ENCODE assay signal across 22 mouse cellular contexts in genomic region chr17:7250373-7250772, GRCm38 (mm10).
A peak's percentile ranks its signal among the peaks of the same experiment; 100 is the strongest.
DNase-seq lines count a peak whose midpoint lies in the region; ATAC-seq lines count a peak whose summit lies in the region.
"Had no signal": no experiment of that assay in that cellular context is flagged by ENCODE, and none has a peak within 500 bp of the region (broad histone marks: within the 10 kb centered on the region; RNA-seq: fewer than 3 reads in every experiment).

No protein-coding gene starts in this region.

- no peak overlapping the region for H3K4me2 ChIP-seq in hindbrain, embryonic 14.5 days (replicated peaks)
- H3K4me2 ChIP-seq: embryonic facial prominence, embryonic 12.5 days; forebrain, embryonic 13.5 days; forebrain, embryonic 15.5 days had no signal

- H3K27me3 ChIP-seq in hindbrain, embryonic 14.5 days (ENCODE audit: control insufficient read depth, insufficient read depth, low read length), result no peaks in the 10 kb centered on the region
- no peaks in the 10 kb centered on the region for H3K27me3 ChIP-seq in hindbrain, embryonic 10.5 days (ENCODE audit: insufficient read depth, poor library complexity, severe bottlenecking)
- H3K27me3 ChIP-seq: embryonic facial prominence, embryonic 12.5 days; forebrain, embryonic 13.5 days; forebrain, embryonic 15.5 days; Patski had no signal

- no peak overlapping the region for H3K27ac ChIP-seq in hindbrain, embryonic 14.5 days
- no peak overlapping the region for H3K27ac ChIP-seq in hindbrain, embryonic 10.5 days
- H3K27ac ChIP-seq: embryonic facial prominence, embryonic 10.5 days; embryonic facial prominence, embryonic 12.5 days; forebrain, embryonic 13.5 days; forebrain, embryonic 15.5 days had no signal

- no peaks in the 10 kb centered on the region for H3K9me3 ChIP-seq in hindbrain, embryonic 14.5 days (ENCODE audit: control insufficient read depth, low read length)
- no peaks in the 10 kb centered on the region for H3K9me3 ChIP-seq in hindbrain, embryonic 10.5 days
- H3K9me3 ChIP-seq: embryonic facial prominence, embryonic 10.5 days; embryonic facial prominence, embryonic 12.5 days; forebrain, embryonic 13.5 days; forebrain, embryonic 15.5 days had no signal

- peak; percentile 37 for DNase-seq in heart, adult 11 months
- DNase-seq in heart, adult 9 months (ENCODE audit: low spot score in 2 of 2), result no peak
- DNase-seq in hindbrain, embryonic 14.5 days (ENCODE audit: low spot score), result no peak
- DNase-seq in hindbrain, embryonic 10.5 days (ENCODE audit: low spot score), result no peak
- peak; percentile 7 for DNase-seq in A20 (ENCODE audit: low read depth, low spot score)
- DNase-seq in gastrocnemius, adult 8-10 months (ENCODE audit: low spot score in 2 of 2), result no peak
- DNase-seq: adrenal gland, adult 8-10 months; adrenal gland, postnatal 14 days; adrenal gland, postnatal 36 days; cerebellum, adult 11-12 months; cerebellum, adult 2 months; cerebellum, adult 9-10 months; cerebellum, postnatal 10 days; cerebellum, postnatal 25 days; forebrain, postnatal 0 days had no signal

- 76% methylated on average over 4 of the region's 4 CpGs for WGBS in hindbrain, embryonic 14.5 days
- 78% methylated on average over 4 of the region's 4 CpGs for WGBS in hindbrain, embryonic 10.5 days

- H3K4me1 ChIP-seq in hindbrain, embryonic 14.5 days (replicated peaks; ENCODE audit: control insufficient read depth, insufficient read depth, low read length), result no peaks in the 10 kb centered on the region
- H3K4me1 ChIP-seq in hindbrain, embryonic 10.5 days (replicated peaks), result no peaks in the 10 kb centered on the region
- H3K4me1 ChIP-seq: embryonic facial prominence, embryonic 10.5 days; embryonic facial prominence, embryonic 12.5 days; forebrain, embryonic 13.5 days; forebrain, embryonic 15.5 days had no signal

- H3K36me3 ChIP-seq in hindbrain, embryonic 14.5 days (replicated peaks; ENCODE audit: control insufficient read depth, insufficient read depth), result peaks cover 6% of the 10 kb centered on the region; the same call in 1 of the 2 replicates
- H3K36me3 ChIP-seq in hindbrain, embryonic 10.5 days, result peaks cover 48% of the 10 kb centered on the region
- H3K36me3 ChIP-seq: embryonic facial prominence, embryonic 12.5 days; G1E had no signal

- H3K4me3 ChIP-seq in hindbrain, embryonic 14.5 days (replicated peaks; ENCODE audit: low read length), result no peak overlapping the region
- no peak overlapping the region for H3K4me3 ChIP-seq in hindbrain, embryonic 10.5 days
- H3K4me3 ChIP-seq: embryonic facial prominence, embryonic 10.5 days; embryonic facial prominence, embryonic 12.5 days; forebrain, embryonic 13.5 days; forebrain, embryonic 15.5 days had no signal

- 0 out of 2 replicates have a peak, but pooled peaks have one; percentile 14 for ATAC-seq in hindbrain, embryonic 14.5 days (ENCODE audit: low FRiP score)
- ATAC-seq: activated CD4-positive, CD25-positive, alpha-beta regulatory T cell, adult 4 months; forebrain, embryonic 13.5 days; forebrain, embryonic 15.5 days; forebrain, postnatal 0 days; Patski had no signal

- no peak overlapping the region for H3K9ac ChIP-seq in hindbrain, embryonic 14.5 days
- H3K9ac ChIP-seq: embryonic facial prominence, embryonic 12.5 days; forebrain, embryonic 13.5 days; forebrain, embryonic 15.5 days; forebrain, postnatal 0 days had no signal

Comparison
In these comparisons a context has a peak if more than half of its experiments do, and no peak if none do; other contexts are left out.
1. DNase-seq: peak in heart, adult 11 months (single experiment) and A20 (single experiment); none in heart, adult 9 months (0 of 2), hindbrain, embryonic 14.5 days (single experiment), hindbrain, embryonic 10.5 days (single experiment) and gastrocnemius, adult 8-10 months (0 of 2).